Mouse (Mus musculus) macrophage (primary cell): Measurements from ENCODE around the gene Rbm20. TPM values are rescaled to one million over a fixed set of nuclear protein-coding genes. Genes with fewer than 3 reads are reported as not detected.

ENCODE experiments used
- polyA plus RNA-seq: library from polyadenylated mRNA; stranded (reverse); fragments of 250-400 nt; gene quantifications from 3 replicates; pipeline ENCODE4 v1.2.4, GENCODE M21; 2018; ENCODE audit warnings: inconsistent platforms

Gene Rbm20
- polyA plus RNA-seq, 1 experiment from 2014 or later: not detected

Other genes with a start within 250 kb of the Rbm20 start
- gene Dusp5, start 148.2 kb upstream of the Rbm20 start, polyA plus RNA-seq: 3.6 to 17.4 TPM (median 5.0 TPM) in 3 replicates
- 8.7 to 51.1 TPM (median 18.5 TPM) in 3 replicates for gene Nutf2-ps1, start 88.2 kb upstream of the Rbm20 start, polyA plus RNA-seq
- gene Smc3, start 76.9 kb upstream of the Rbm20 start, polyA plus RNA-seq: 16.4 to 35.2 TPM (median 24.2 TPM) in 3 replicates
- gene Pdcd4, start 214.9 kb downstream of the Rbm20 start, polyA plus RNA-seq: 3.8 to 15.6 TPM (median 13.3 TPM) in 3 replicates